Comparison of ENCODE assay signal across 8 mouse cellular contexts in the genomic region with DNA sequence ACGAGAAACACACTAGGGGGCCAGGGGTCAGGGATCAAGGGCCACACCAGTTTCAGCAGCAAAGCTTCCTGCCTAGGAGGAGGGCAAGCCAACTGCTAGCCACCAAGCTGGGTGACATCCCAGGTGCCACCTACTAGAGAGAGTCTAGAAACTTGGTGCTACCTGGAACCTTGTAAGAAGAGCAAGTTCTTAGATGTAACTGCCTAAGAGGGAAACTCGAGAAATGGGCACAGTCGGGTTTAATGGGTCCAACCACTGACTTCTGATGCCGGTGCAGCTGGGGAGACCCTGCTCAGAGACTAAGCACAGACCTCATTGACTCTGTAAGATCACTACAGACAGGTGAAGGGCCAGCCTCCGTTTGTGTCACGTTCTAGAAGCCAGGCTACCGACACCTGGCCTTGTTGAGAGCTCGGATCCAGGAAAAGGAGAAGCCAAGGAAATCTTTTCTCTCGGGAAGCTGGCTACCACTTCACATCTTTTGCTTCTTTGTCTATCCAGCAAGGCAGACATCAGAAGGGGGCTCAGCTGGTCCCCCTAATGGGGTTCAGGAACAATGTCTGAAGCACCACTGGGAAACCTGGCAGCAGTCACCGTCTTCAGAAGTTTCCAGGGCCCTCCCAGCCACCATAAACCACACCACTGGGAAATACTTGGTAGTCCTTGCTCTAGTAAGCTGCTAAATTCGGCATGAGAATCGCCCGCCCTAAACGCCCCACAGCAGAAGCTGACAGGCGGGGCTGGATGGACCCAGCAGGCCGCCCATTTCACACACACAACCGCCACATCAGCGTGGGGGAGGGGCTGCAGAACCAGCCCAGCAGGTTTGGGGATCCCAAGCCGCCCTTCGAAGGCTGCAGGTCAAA. TPM values are rescaled to one million over a fixed set of nuclear protein-coding genes. Genes with fewer than 3 reads are reported as not detected.
DNase-seq lines count a peak whose midpoint lies in the region; ATAC-seq and TF ChIP-seq lines count a peak whose summit lies in the region.

No protein-coding gene starts in this region.

- 0 out of 2 replicates have a peak, but pooled peaks have one; percentile 16 for TF ChIP-seq EP300 in liver, postnatal 0 days (IDR thresholded peaks at IDR 0.05; ENCODE audit: low read depth)

- H3K4me1 ChIP-seq in megakaryocyte, embryonic 14.5 days, result peaks cover 63% of the 10 kb centered on the region
- peaks cover 60% of the 10 kb centered on the region for H3K4me1 ChIP-seq in embryonic facial prominence, embryonic 13.5 days
- H3K4me1 ChIP-seq in kidney, embryonic 14.5 days (ENCODE audit: control insufficient read depth, insufficient read depth, low read length), result peaks cover 49% of the 10 kb centered on the region
- peaks cover 61% of the 10 kb centered on the region for H3K4me1 ChIP-seq in liver, postnatal 0 days (ENCODE audit: insufficient read depth)
- peaks cover 56% of the 10 kb centered on the region for H3K4me1 ChIP-seq in neural tube, embryonic 15.5 days

- H3K27ac ChIP-seq in embryonic facial prominence, embryonic 13.5 days, result peak overlapping the region; percentile 100
- peak overlapping the region; percentile 100 for H3K27ac ChIP-seq in kidney, embryonic 14.5 days (ENCODE audit: low read depth, low read length)
- H3K27ac ChIP-seq in liver, postnatal 0 days (ENCODE audit: low read depth), result peak overlapping the region; percentile 100
- H3K27ac ChIP-seq in neural tube, embryonic 15.5 days (replicated peaks), result peak overlapping the region; percentile 97

- peak overlapping the region; percentile 99 for H3K4me2 ChIP-seq in embryonic facial prominence, embryonic 13.5 days
- H3K4me2 ChIP-seq in kidney, embryonic 14.5 days (replicated peaks; ENCODE audit: low read depth, low read length), result peak overlapping the region; percentile 100
- peak overlapping the region; percentile 88 for H3K4me2 ChIP-seq in liver, postnatal 0 days (ENCODE audit: low read depth, low read length)
- H3K4me2 ChIP-seq in neural tube, embryonic 15.5 days, result peak overlapping the region; percentile 91

- no peaks in the 10 kb centered on the region for H3K27me3 ChIP-seq in megakaryocyte, embryonic 14.5 days (replicated peaks)
- H3K27me3 ChIP-seq in embryonic facial prominence, embryonic 13.5 days, result no peaks in the 10 kb centered on the region
- H3K27me3 ChIP-seq in kidney, embryonic 14.5 days (ENCODE audit: control insufficient read depth, insufficient read depth, low read length), result no peaks in the 10 kb centered on the region
- H3K27me3 ChIP-seq in liver, postnatal 0 days (ENCODE audit: insufficient read depth, low read length), result no peaks in the 10 kb centered on the region
- no peaks in the 10 kb centered on the region for H3K27me3 ChIP-seq in neural tube, embryonic 15.5 days (replicated peaks)

- peaks cover 57% of the 10 kb centered on the region for H3K36me3 ChIP-seq in megakaryocyte, embryonic 14.5 days (replicated peaks; ENCODE audit: low read length)
- H3K36me3 ChIP-seq in embryonic facial prominence, embryonic 13.5 days, result peaks cover 4% of the 10 kb centered on the region
- H3K36me3 ChIP-seq in kidney, embryonic 14.5 days (ENCODE audit: control insufficient read depth, insufficient read depth, low read length), result peaks cover 13% of the 10 kb centered on the region; the same call in 1 of the 2 replicates
- peaks cover 14% of the 10 kb centered on the region for H3K36me3 ChIP-seq in liver, postnatal 0 days (replicated peaks; ENCODE audit: insufficient read depth, low read length)
- 0 out of 2 replicates have a peak, but pooled peaks cover 2% of the 10 kb centered on the region for H3K36me3 ChIP-seq in neural tube, embryonic 15.5 days

- peak; percentile 92 to 93 for DNase-seq in heart, adult 9 months (ENCODE audit: low spot score in 2 of 2)
- peak; percentile 86 for DNase-seq in liver, postnatal 0 days
- DNase-seq in thymus, postnatal 14 days, result peak; percentile 69

- 2% methylated on average over 20 of the region's 20 CpGs for WGBS in embryonic facial prominence, embryonic 13.5 days
- 5% methylated on average over 20 of the region's 20 CpGs for WGBS in kidney, embryonic 14.5 days
- 6% methylated on average over 20 of the region's 20 CpGs for WGBS in liver, postnatal 0 days (ENCODE audit: insufficient replicate concordance)
- WGBS in neural tube, embryonic 15.5 days, result 1% methylated on average over 20 of the region's 20 CpGs

- no peak for ATAC-seq in megakaryocyte, adult 5-6 weeks (ENCODE audit: poor library complexity, severe bottlenecking)
- ATAC-seq in embryonic facial prominence, embryonic 13.5 days (ENCODE audit: insufficient number of reproducible peaks, insufficient read depth, low FRiP score, low TSS enrichment, low read depth), result no peak
- ATAC-seq in kidney, embryonic 14.5 days (ENCODE audit: low FRiP score, low TSS enrichment), result no peak
- ATAC-seq in liver, postnatal 0 days, result no peak
- ATAC-seq in neural tube, embryonic 15.5 days (ENCODE audit: low FRiP score), result no peak

- peak overlapping the region; percentile 100 for H3K9ac ChIP-seq in embryonic facial prominence, embryonic 13.5 days
- H3K9ac ChIP-seq in kidney, embryonic 14.5 days (ENCODE audit: low read depth, low read length), result peak overlapping the region; percentile 100
- peak overlapping the region; percentile 99 for H3K9ac ChIP-seq in liver, postnatal 0 days (replicated peaks)
- peak overlapping the region; percentile 99 for H3K9ac ChIP-seq in neural tube, embryonic 15.5 days (replicated peaks)

- H3K4me3 ChIP-seq in megakaryocyte, embryonic 14.5 days (replicated peaks), result peak overlapping the region; percentile 96
- H3K4me3 ChIP-seq in embryonic facial prominence, embryonic 13.5 days, result peak overlapping the region; percentile 94
- H3K4me3 ChIP-seq in kidney, embryonic 14.5 days (ENCODE audit: low read length), result peak overlapping the region; percentile 96
- H3K4me3 ChIP-seq in liver, postnatal 0 days (ENCODE audit: low read depth, low read length), result peak overlapping the region; percentile 94
- H3K4me3 ChIP-seq in neural tube, embryonic 15.5 days (replicated peaks), result peak overlapping the region; percentile 69

- TF ChIP-seq CTCF in liver, postnatal 0 days (IDR thresholded peaks at IDR 0.05; ENCODE audit: low read depth), result no peak

- H3K9me3 ChIP-seq in megakaryocyte, embryonic 14.5 days, result no peaks in the 10 kb centered on the region
- H3K9me3 ChIP-seq in embryonic facial prominence, embryonic 13.5 days, result no peaks in the 10 kb centered on the region
- no peaks in the 10 kb centered on the region for H3K9me3 ChIP-seq in kidney, embryonic 14.5 days (ENCODE audit: control insufficient read depth, low read length)
- H3K9me3 ChIP-seq in liver, postnatal 0 days (ENCODE audit: low read length), result no peaks in the 10 kb centered on the region
- H3K9me3 ChIP-seq in neural tube, embryonic 15.5 days (replicated peaks), result no peaks in the 10 kb centered on the region

RNA-seq across cellular contexts. Expression of gene Setd1b, which starts 4.7 kb away (rescaled TPM):
- polyA plus RNA-seq in megakaryocyte, embryonic 14.5 days (2012; ENCODE audit: insufficient read depth, low replicate concordance), result 20.8 and 52.6 TPM in 2 replicates
- total RNA-seq in megakaryocyte, adult 5-6 weeks (2015), result 40.4 and 44.9 TPM in 2 replicates
- 4.1 and 8.7 TPM in 2 replicates for total RNA-seq in megakaryocyte, adult 5-6 weeks (2017)
- polyA plus RNA-seq in embryonic facial prominence, embryonic 13.5 days (2015; fragmentation: Nextera tagmentation; extraction: Ambion mirVana), result 12.3 and 13.0 TPM in 2 replicates
- polyA plus RNA-seq in kidney, embryonic 14.5 days (2014; fragmentation: Nextera tagmentation; extraction: Ambion mirVana), result 16.6 and 16.7 TPM in 2 replicates
- 3.6 and 4.3 TPM in 2 replicates for polyA plus RNA-seq in liver, postnatal 0 days (2015; fragmentation: Nextera tagmentation; extraction: Ambion mirVana)
- 10.5 and 11.2 TPM in 2 replicates for polyA plus RNA-seq in neural tube, embryonic 15.5 days (2015; fragmentation: Nextera tagmentation; extraction: Ambion mirVana)

RNA-seq across cellular contexts. Expression of gene Rhof, which starts 4.8 kb away (rescaled TPM):
- polyA plus RNA-seq in megakaryocyte, embryonic 14.5 days (2012; ENCODE audit: insufficient read depth, low replicate concordance), result 21.3 and 61.2 TPM in 2 replicates
- total RNA-seq in megakaryocyte, adult 5-6 weeks (2015), result 5.4 and 7.6 TPM in 2 replicates
- 6.4 and 6.5 TPM in 2 replicates for total RNA-seq in megakaryocyte, adult 5-6 weeks (2017)
- 5.6 and 6.6 TPM in 2 replicates for polyA plus RNA-seq in embryonic facial prominence, embryonic 13.5 days (2015; fragmentation: Nextera tagmentation; extraction: Ambion mirVana)
- 2.0 and 3.2 TPM in 2 replicates for polyA plus RNA-seq in kidney, embryonic 14.5 days (2014; fragmentation: Nextera tagmentation; extraction: Ambion mirVana)
- 2.1 and 2.4 TPM in 2 replicates for polyA plus RNA-seq in liver, postnatal 0 days (2015; fragmentation: Nextera tagmentation; extraction: Ambion mirVana)
- 19.2 and 20.9 TPM in 2 replicates for polyA plus RNA-seq in neural tube, embryonic 15.5 days (2015; fragmentation: Nextera tagmentation; extraction: Ambion mirVana)

RNA-seq across cellular contexts. Expression of gene Psmd9, which starts 31.9 kb away (rescaled TPM):
- polyA plus RNA-seq in megakaryocyte, embryonic 14.5 days (2012; ENCODE audit: insufficient read depth, low replicate concordance), result 86.5 and 87.0 TPM in 2 replicates
- total RNA-seq in megakaryocyte, adult 5-6 weeks (2015), result 14.0 and 24.6 TPM in 2 replicates
- 9.6 and 20.4 TPM in 2 replicates for total RNA-seq in megakaryocyte, adult 5-6 weeks (2017)
- polyA plus RNA-seq in embryonic facial prominence, embryonic 13.5 days (2015; fragmentation: Nextera tagmentation; extraction: Ambion mirVana), result 95.3 and 107 TPM in 2 replicates
- 73.9 and 79.4 TPM in 2 replicates for polyA plus RNA-seq in kidney, embryonic 14.5 days (2014; fragmentation: Nextera tagmentation; extraction: Ambion mirVana)
- 116 and 120 TPM in 2 replicates for polyA plus RNA-seq in liver, postnatal 0 days (2015; fragmentation: Nextera tagmentation; extraction: Ambion mirVana)
- polyA plus RNA-seq in neural tube, embryonic 15.5 days (2015; fragmentation: Nextera tagmentation; extraction: Ambion mirVana), result 79.5 and 81.1 TPM in 2 replicates

RNA-seq across cellular contexts. Expression of gene Hpd, which starts 45.2 kb away (rescaled TPM):
- polyA plus RNA-seq in megakaryocyte, embryonic 14.5 days (2012; ENCODE audit: insufficient read depth, low replicate concordance), result not detected in 2 replicates
- total RNA-seq in megakaryocyte, adult 5-6 weeks (2015), result not detected in 2 replicates
- not detected in 2 replicates for total RNA-seq in megakaryocyte, adult 5-6 weeks (2017)
- polyA plus RNA-seq in embryonic facial prominence, embryonic 13.5 days (2015; fragmentation: Nextera tagmentation; extraction: Ambion mirVana), result 0.65 TPM in 1 of 2 replicates, not detected in the other
- not detected in 2 replicates for polyA plus RNA-seq in kidney, embryonic 14.5 days (2014; fragmentation: Nextera tagmentation; extraction: Ambion mirVana)
- 638 and 713 TPM in 2 replicates for polyA plus RNA-seq in liver, postnatal 0 days (2015; fragmentation: Nextera tagmentation; extraction: Ambion mirVana)
- 0.50 TPM in 1 of 2 replicates, not detected in the other for polyA plus RNA-seq in neural tube, embryonic 15.5 days (2015; fragmentation: Nextera tagmentation; extraction: Ambion mirVana)
